Mouse (Mus musculus) megakaryocyte, embryonic 14.5 days (primary cell): ENCODE data around the gene Glis2.

Experiments
- FLI1 ChIP-seq: IDR thresholded peaks from 2 replicates; pipeline ENCODE4 v1.6.1; 2012; ENCODE audit warnings: low read length, inconsistent platforms, mixed read lengths
- GATA1 ChIP-seq: IDR thresholded peaks from 3 replicates; pipeline ENCODE4 v1.6.1; 2012; ENCODE audit warnings: mixed read lengths, low read length, inconsistent platforms, borderline replicate concordance

DNA sequence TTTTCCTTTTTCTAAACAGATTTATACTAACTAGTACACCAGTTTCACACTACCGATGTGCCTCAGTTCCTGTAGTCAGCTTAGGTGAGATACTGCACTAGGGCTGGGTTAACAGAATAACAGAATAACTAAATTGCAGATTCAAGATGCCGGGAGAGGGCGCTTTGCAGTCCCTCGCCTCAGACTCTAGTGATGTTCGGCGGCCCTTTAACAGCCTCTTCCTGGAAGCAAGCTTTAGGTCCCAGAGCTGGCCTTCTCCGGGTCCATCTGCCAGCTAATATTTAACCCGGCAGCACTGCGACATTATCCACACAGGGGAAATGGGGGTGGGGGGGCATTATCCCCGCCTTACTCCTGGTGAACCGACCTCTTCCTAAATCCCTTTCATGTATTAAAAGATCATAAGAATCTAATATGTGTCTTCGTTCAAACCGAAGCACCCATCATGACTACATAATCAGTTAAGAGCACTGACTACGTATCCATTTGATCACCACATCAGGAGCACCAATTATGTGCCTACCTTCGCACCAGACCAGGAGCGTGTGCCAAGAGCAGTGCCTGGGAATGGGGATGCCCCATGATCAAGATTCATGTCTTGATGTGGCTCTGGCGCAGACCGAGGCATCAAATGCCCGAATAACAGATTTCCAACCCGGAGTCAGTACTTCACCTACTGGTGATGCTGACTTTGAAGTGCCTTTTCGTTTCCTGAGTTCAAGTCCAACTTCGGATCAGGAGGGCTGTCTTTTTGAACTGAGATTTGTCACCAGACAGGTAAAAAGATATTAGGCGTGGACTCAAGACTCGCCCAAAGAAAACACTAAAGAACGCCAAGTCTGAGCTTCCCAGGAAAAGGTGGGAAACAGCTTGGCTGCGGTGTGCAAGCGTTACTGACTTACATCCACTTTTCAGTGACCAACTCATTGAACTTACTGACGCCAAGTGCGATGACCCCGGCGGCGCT, 1.3 kb upstream of the Glis2 start:
- TF ChIP-seq GATA1: no peak
- no peak for TF ChIP-seq FLI1
